Mouse (Mus musculus): ENCODE measurements around the gene Ano6. TPM values are rescaled to one million over a fixed set of nuclear protein-coding genes. Genes with fewer than 3 reads are reported as not detected.

Gene Ano6
- polyA plus RNA-seq, 1 experiment from 2014 or later = 37.2 TPM

- Histone ChIP-seq H3K4me1 (ENCODE audit: control insufficient read depth in 2 of 2, insufficient read depth in 2 of 2, low read length in 2 of 2) (peaks cover 2 to 3% of the 10 kb centered on the region in 2 experiments; a peak in 2 of 4 replicates), H3K27me3 (ENCODE audit: control insufficient read depth, insufficient read depth, low read length) (no peaks in the 10 kb centered on the region), H3K27ac (replicated peaks in 1 of 2; ENCODE audit: control insufficient read depth in 1 of 2, insufficient read depth in 1 of 2, low read depth in 2 of 2, low read length in 2 of 2) (no peak overlapping the region), H3K9ac (ENCODE audit: low read length) (no peak overlapping the region), H3K4me2 (ENCODE audit: low read length) (no peak overlapping the region), H3K36me3 (ENCODE audit: control insufficient read depth, insufficient read depth, low read length) (no peaks in the 10 kb centered on the region), H3K4me3 (ENCODE audit: control insufficient read depth in 1 of 2, insufficient read depth in 1 of 2, low read depth in 1 of 2, low read length in 2 of 2) (no peak overlapping the region), H3K9me3 (ENCODE audit: control insufficient read depth, low read length) (no peaks in the 10 kb centered on the region)
- 91% methylated on average over 13 of the region's 13 CpGs for WGBS
- no peak for ATAC-seq (ENCODE audit: insufficient number of reproducible peaks, insufficient read depth, low FRiP score, low read depth)
These were observed 64.6 kb downstream of the Ano6 start for GRCm38 (mm10) chr15:95855051-95855844.

- Histone ChIP-seq H3K27me3 (ENCODE audit: control insufficient read depth, insufficient read depth, low read length) (no peaks in the 10 kb centered on the region), H3K9ac (ENCODE audit: low read length) (no peak overlapping the region), H3K4me2 (ENCODE audit: low read length) (no peak overlapping the region), H3K36me3 (ENCODE audit: control insufficient read depth, insufficient read depth, low read length) (no peaks in the 10 kb centered on the region), H3K4me1 (ENCODE audit: control insufficient read depth in 2 of 2, insufficient read depth in 2 of 2, low read length in 2 of 2) (peaks cover 2 to 3% of the 10 kb centered on the region in 2 experiments; a peak in 2 of 4 replicates), H3K27ac (replicated peaks in 1 of 2; ENCODE audit: control insufficient read depth in 1 of 2, insufficient read depth in 1 of 2, low read depth in 2 of 2, low read length in 2 of 2) (no peak overlapping the region), H3K4me3 (ENCODE audit: control insufficient read depth in 1 of 2, insufficient read depth in 1 of 2, low read depth in 1 of 2, low read length in 2 of 2) (no peak overlapping the region), H3K9me3 (ENCODE audit: control insufficient read depth, low read length) (no peaks in the 10 kb centered on the region)
- WGBS = 64% methylated on average over 7 of the region's 7 CpGs
- ATAC-seq (ENCODE audit: insufficient number of reproducible peaks, insufficient read depth, low FRiP score, low read depth) = no peak
These were observed 65.3 kb downstream of the Ano6 start for GRCm38 (mm10) chr15:95855953-95856352.

- 70% methylated on average over 8 of the region's 8 CpGs for WGBS
- Histone ChIP-seq H3K4me1 (ENCODE audit: control insufficient read depth in 2 of 2, insufficient read depth in 2 of 2, low read length in 2 of 2) (peaks cover 2 to 3% of the 10 kb centered on the region in 2 experiments; a peak in 2 of 4 replicates), H3K27me3 (ENCODE audit: control insufficient read depth, insufficient read depth, low read length) (no peaks in the 10 kb centered on the region), H3K36me3 (ENCODE audit: control insufficient read depth, insufficient read depth, low read length) (no peaks in the 10 kb centered on the region), H3K9ac (ENCODE audit: low read length) (no peak overlapping the region), H3K4me2 (ENCODE audit: low read length) (no peak overlapping the region), H3K9me3 (ENCODE audit: control insufficient read depth, low read length) (no peaks in the 10 kb centered on the region), H3K27ac (replicated peaks in 1 of 2; ENCODE audit: control insufficient read depth in 1 of 2, insufficient read depth in 1 of 2, low read depth in 2 of 2, low read length in 2 of 2) (peak overlapping the region; percentile 24 to 43; a peak in 1 of 4 replicates), H3K4me3 (ENCODE audit: control insufficient read depth in 1 of 2, insufficient read depth in 1 of 2, low read depth in 1 of 2, low read length in 2 of 2) (no peak overlapping the region)
- ATAC-seq (ENCODE audit: insufficient number of reproducible peaks, insufficient read depth, low FRiP score, low read depth) = no peak
These were observed 66.3 kb downstream of the Ano6 start for GRCm38 (mm10) chr15:95856684-95857595.

- WGBS = 84% methylated on average over 9 of the region's 9 CpGs
- no peak for ATAC-seq (ENCODE audit: insufficient number of reproducible peaks, insufficient read depth, low FRiP score, low read depth)
- Histone ChIP-seq H3K9ac (ENCODE audit: low read length) (no peak overlapping the region), H3K4me2 (ENCODE audit: low read length) (no peak overlapping the region), H3K27me3 (ENCODE audit: control insufficient read depth, insufficient read depth, low read length) (no peaks in the 10 kb centered on the region), H3K4me3 (ENCODE audit: control insufficient read depth in 1 of 2, insufficient read depth in 1 of 2, low read depth in 1 of 2, low read length in 2 of 2) (no peak overlapping the region), H3K4me1 (ENCODE audit: control insufficient read depth in 2 of 2, insufficient read depth in 2 of 2, low read length in 2 of 2) (peaks cover 2 to 3% of the 10 kb centered on the region in 2 experiments; a peak in 2 of 4 replicates), H3K36me3 (ENCODE audit: control insufficient read depth, insufficient read depth, low read length) (peaks cover under 1% of the 10 kb centered on the region; the same call in 1 of the 2 replicates), H3K27ac (replicated peaks in 1 of 2; ENCODE audit: control insufficient read depth in 1 of 2, insufficient read depth in 1 of 2, low read depth in 2 of 2, low read length in 2 of 2) (no peak overlapping the region), H3K9me3 (ENCODE audit: control insufficient read depth, low read length) (no peaks in the 10 kb centered on the region)
These were observed 68.4 kb downstream of the Ano6 start for GRCm38 (mm10) chr15:95858876-95859655.

- peaks cover 7% of the 10 kb centered on the region; the same call in 1 of the 2 replicates for H3K36me3 ChIP-seq (ENCODE audit: control insufficient read depth, insufficient read depth, low read length)
- no peak overlapping the region for H3K4me3 ChIP-seq (ENCODE audit: control insufficient read depth in 1 of 2, insufficient read depth in 1 of 2, low read depth in 1 of 2, low read length in 2 of 2)
- H3K27me3 ChIP-seq (ENCODE audit: control insufficient read depth, insufficient read depth, low read length) = no peaks in the 10 kb centered on the region
- no peaks in the 10 kb centered on the region for H3K4me1 ChIP-seq (ENCODE audit: control insufficient read depth in 2 of 2, insufficient read depth in 2 of 2, low read length in 2 of 2)
- WGBS = 83% methylated on average over 17 of the region's 17 CpGs
- no peak for ATAC-seq (ENCODE audit: insufficient number of reproducible peaks, insufficient read depth, low FRiP score, low read depth)
- no peak overlapping the region for H3K4me2 ChIP-seq (ENCODE audit: low read length)
- H3K9me3 ChIP-seq (ENCODE audit: control insufficient read depth, low read length) = 0 out of 2 replicates have a peak, but pooled peaks cover 3% of the 10 kb centered on the region
- no peak overlapping the region for H3K9ac ChIP-seq (ENCODE audit: low read length)
- no peak overlapping the region for H3K27ac ChIP-seq (replicated peaks in 1 of 2; ENCODE audit: control insufficient read depth in 1 of 2, insufficient read depth in 1 of 2, low read depth in 2 of 2, low read length in 2 of 2)
These were observed 73.4 kb downstream of the Ano6 start for GRCm38 (mm10) chr15:95863865-95864660.

- WGBS = 90% methylated on average over 17 of the region's 17 CpGs
- no peak for ATAC-seq (ENCODE audit: insufficient number of reproducible peaks, insufficient read depth, low FRiP score, low read depth)
These were observed 74.9 kb downstream of the Ano6 start for GRCm38 (mm10) chr15:95865311-95866100.

More at GRCm38 (mm10) chr15:95865311-95866100, 74.9 kb downstream of the Ano6 start:
- no peak overlapping the region for H3K9ac ChIP-seq (ENCODE audit: low read length)
- no peak overlapping the region for H3K4me2 ChIP-seq (ENCODE audit: low read length)
- no peak overlapping the region for H3K4me3 ChIP-seq (ENCODE audit: control insufficient read depth in 1 of 2, insufficient read depth in 1 of 2, low read depth in 1 of 2, low read length in 2 of 2)
- H3K9me3 ChIP-seq (ENCODE audit: control insufficient read depth, low read length) = 0 out of 2 replicates have a peak, but pooled peaks cover 3% of the 10 kb centered on the region
- H3K27me3 ChIP-seq (ENCODE audit: control insufficient read depth, insufficient read depth, low read length) = no peaks in the 10 kb centered on the region
- peaks cover 7% of the 10 kb centered on the region; the same call in 1 of the 2 replicates for H3K36me3 ChIP-seq (ENCODE audit: control insufficient read depth, insufficient read depth, low read length)
- no peak overlapping the region for H3K27ac ChIP-seq (replicated peaks in 1 of 2; ENCODE audit: control insufficient read depth in 1 of 2, insufficient read depth in 1 of 2, low read depth in 2 of 2, low read length in 2 of 2)
- no peaks in the 10 kb centered on the region for H3K4me1 ChIP-seq (ENCODE audit: control insufficient read depth in 2 of 2, insufficient read depth in 2 of 2, low read length in 2 of 2)

Data from heart, embryonic 14.5 days (tissue).